Mouse (Mus musculus): ENCODE data around the gene Snx20. TPM values are rescaled to one million over a fixed set of nuclear protein-coding genes. Genes with fewer than 3 reads are reported as not detected.

The Snx20 gene
- total and polyA plus RNA-seq, 3 experiments = 69.1 to 117 (median 93.1) TPM

- dilution Hi-C loops (cut with MboI; ENCODE audit: extremely low pct_ligation_motif_present, extremely low pct_unique_long_range_greater_than_20kb, low sequenced_read_pairs) = no loop called here
- H3K27me3 ChIP-seq (replicated peaks) = no peaks in the 10 kb centered on the region
Measured at GRCm38 (mm10) chr8:88588205-88588889, 47.6 kb downstream of the Snx20 start.

DNA sequence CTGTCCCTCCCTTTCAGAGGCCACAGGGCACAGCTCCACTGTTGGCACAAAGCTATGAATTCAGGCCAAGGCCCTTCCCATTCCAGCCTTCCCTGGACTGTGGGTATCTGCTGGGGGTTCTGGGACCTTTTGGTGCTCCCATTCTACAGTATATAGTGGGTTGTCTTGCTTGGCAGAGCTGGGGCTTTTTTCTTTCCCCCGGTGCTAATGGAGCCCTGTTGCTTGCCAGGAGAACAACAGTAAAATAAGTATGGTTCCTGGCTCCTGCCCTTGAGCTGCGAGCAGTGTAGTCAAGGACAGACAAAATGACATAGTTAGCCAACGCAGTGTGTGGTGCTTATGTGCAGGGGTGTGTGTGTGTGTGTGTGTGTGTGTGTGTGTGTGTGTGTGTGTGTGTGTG, 52.1 kb downstream of the Snx20 start:
- Histone ChIP-seq H3K9me3 (replicated peaks; ENCODE audit: low read length) (no peaks in the 10 kb centered on the region), H3K27me3 (replicated peaks) (no peaks in the 10 kb centered on the region), H3K4me1 (ENCODE audit: control insufficient read depth in 1 of 2, insufficient read depth in 2 of 2) (peaks cover 6 to 21% of the 10 kb centered on the region in 2 experiments; a peak in 3 of 4 replicates), H3K4me2 (ENCODE audit: insufficient read depth, low read depth, poor library complexity, severe bottlenecking) (no peak overlapping the region), H3K9ac (ENCODE audit: insufficient read depth, low read depth) (no peak overlapping the region), H3K79me2 (replicated peaks; ENCODE audit: control insufficient read depth, extremely low read depth, insufficient read depth, poor library complexity, severe bottlenecking) (no peaks in the 10 kb centered on the region), H3K4me3 (replicated peaks in 1 of 3; ENCODE audit: low read depth in 2 of 3, low read length in 2 of 3, poor library complexity in 1 of 3) (no peak overlapping the region), H3K36me3 (replicated peaks in 1 of 2; ENCODE audit: control insufficient read depth in 1 of 2, insufficient read depth in 1 of 2, low read length in 1 of 2) (no peaks in the 10 kb centered on the region), H3K27ac (ENCODE audit: insufficient read depth, low read depth) (no peak overlapping the region)
- dilution Hi-C loops (cut with MboI; ENCODE audit: extremely low pct_ligation_motif_present, extremely low pct_unique_long_range_greater_than_20kb, low sequenced_read_pairs) (no loop called here), in situ Hi-C loops (cut with MboI; ENCODE audit: low pct_ligation_motif_present, low pct_unique_long_range_greater_than_20kb, low sequenced_read_pairs) (no loop called here)
- DNase-seq (ENCODE audit: extremely low read depth) = no peak
- TF ChIP-seq MAFK (IDR thresholded peaks at IDR 0.05; ENCODE audit: insufficient replicate concordance, low read length) = no peak
- TF ChIP-seq ETS1 (conservative IDR thresholded peaks at IDR 0.05; ENCODE audit: low read depth, low read length) = no peak
- no peak for TF ChIP-seq ZKSCAN1 (IDR thresholded peaks at IDR 0.05; ENCODE audit: borderline replicate concordance, low read depth, low read length)
- no peak for TF ChIP-seq CHD1 (IDR thresholded peaks at IDR 0.05; ENCODE audit: low read depth, low read length)

More at GRCm38 (mm10) chr8:88588205-88588889, 47.6 kb downstream of the Snx20 start:
- Histone ChIP-seq H3K9ac (ENCODE audit: insufficient read depth, low read depth) (no peak overlapping the region), H3K4me3 (replicated peaks in 1 of 3; ENCODE audit: low read depth in 2 of 3, low read length in 2 of 3, poor library complexity in 1 of 3) (no peak overlapping the region), H3K79me2 (replicated peaks; ENCODE audit: control insufficient read depth, extremely low read depth, insufficient read depth, poor library complexity, severe bottlenecking) (no peaks in the 10 kb centered on the region), H3K36me3 (replicated peaks in 1 of 2; ENCODE audit: control insufficient read depth in 1 of 2, insufficient read depth in 1 of 2, low read length in 1 of 2) (no peaks in the 10 kb centered on the region), H3K4me2 (ENCODE audit: insufficient read depth, low read depth, poor library complexity, severe bottlenecking) (no peak overlapping the region), H3K9me3 (replicated peaks; ENCODE audit: low read length) (no peaks in the 10 kb centered on the region), H3K27ac (ENCODE audit: insufficient read depth, low read depth) (no peak overlapping the region), H3K4me1 (ENCODE audit: control insufficient read depth in 1 of 2, insufficient read depth in 2 of 2) (no peaks in the 10 kb centered on the region)
- TF ChIP-seq BHLHE40 (IDR thresholded peaks at IDR 0.05; ENCODE audit: low read depth, low read length) (no peak), RCOR1 (conservative IDR thresholded peaks at IDR 0.05; ENCODE audit: low read depth, low read length) (no peak), KAT2A (IDR thresholded peaks at IDR 0.05; ENCODE audit: insufficient replicate concordance, low read length) (no peak), HCFC1 (IDR thresholded peaks at IDR 0.05; ENCODE audit: low read depth, low read length) (no peak), E2F4 (IDR thresholded peaks at IDR 0.05; ENCODE audit: insufficient replicate concordance, low read depth, low read length) (no peak), POLR2A (IDR thresholded peaks at IDR 0.05; ENCODE audit: low read depth, low read length) (no peak), NELFE (IDR thresholded peaks at IDR 0.05; ENCODE audit: low read depth, low read length) (no peak), ZMIZ1 (IDR thresholded peaks at IDR 0.05; ENCODE audit: low read depth, low read length) (no peak), CHD2 (IDR thresholded peaks at IDR 0.05; ENCODE audit: low read length) (no peak), CTCF (conservative IDR thresholded peaks at IDR 0.05 in 1 of 2, IDR thresholded peaks at IDR 0.05 in 1 of 2; ENCODE audit: low read depth in 2 of 2, low read length in 2 of 2) (no peak), MXI1 (IDR thresholded peaks at IDR 0.05; ENCODE audit: low read depth, low read length) (no peak), SIN3A (IDR thresholded peaks at IDR 0.05; ENCODE audit: low read length) (no peak)
- no peak for DNase-seq (ENCODE audit: extremely low read depth)
- in situ Hi-C loops (cut with MboI; ENCODE audit: low pct_ligation_motif_present, low pct_unique_long_range_greater_than_20kb, low sequenced_read_pairs) = no loop called here
